Mouse (Mus musculus): ENCODE data around the gene Vmn1r183. TPM values are rescaled to one million over a fixed set of nuclear protein-coding genes. Genes with fewer than 3 reads are reported as not detected.
"Not testable (repeated sequence)": the region's sequence is repeated elsewhere in the genome, so short reads cannot be mapped to it uniquely, and the experiment has no call there.

Gene Vmn1r183
- not detected for total RNA-seq (2021)

DNA sequence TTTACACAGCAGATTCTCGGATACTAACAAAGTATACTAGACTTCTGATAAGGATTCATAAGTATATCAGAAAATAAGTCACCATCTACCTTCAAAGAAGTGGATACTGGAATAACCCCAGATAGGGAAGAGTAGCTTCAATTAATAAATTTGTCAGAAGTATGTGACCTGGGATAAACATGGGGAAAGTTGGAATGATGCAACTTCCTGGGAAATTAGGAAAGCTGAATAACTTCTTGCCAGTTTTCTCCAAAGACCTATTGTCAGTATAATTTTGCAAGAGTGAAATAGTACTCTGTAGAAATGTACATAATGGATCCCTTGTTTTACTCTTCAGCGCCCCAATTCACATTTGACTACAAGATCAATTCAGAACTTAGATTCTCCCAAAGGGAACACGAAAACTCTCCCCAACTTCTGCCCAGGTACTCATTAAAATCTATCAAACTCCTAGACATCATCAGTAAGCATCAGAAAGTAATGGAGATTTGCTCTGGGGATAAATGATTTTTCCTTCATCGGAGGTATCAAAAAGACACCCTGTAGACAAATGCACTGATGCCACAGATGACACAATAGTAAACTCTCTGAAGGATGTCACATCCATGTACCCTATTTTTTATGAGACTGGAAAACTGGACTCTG is at the start of gene Vmn1r183:
Vmn1r183 (plus strand) TSS at position 595 of the 645 bp plus-strand sequence.
- DNase-seq (ENCODE audit: low spot score in 2 of 2) = no peak
- intact Hi-C loops (cut with DNase I) = no loop called here

DNA sequence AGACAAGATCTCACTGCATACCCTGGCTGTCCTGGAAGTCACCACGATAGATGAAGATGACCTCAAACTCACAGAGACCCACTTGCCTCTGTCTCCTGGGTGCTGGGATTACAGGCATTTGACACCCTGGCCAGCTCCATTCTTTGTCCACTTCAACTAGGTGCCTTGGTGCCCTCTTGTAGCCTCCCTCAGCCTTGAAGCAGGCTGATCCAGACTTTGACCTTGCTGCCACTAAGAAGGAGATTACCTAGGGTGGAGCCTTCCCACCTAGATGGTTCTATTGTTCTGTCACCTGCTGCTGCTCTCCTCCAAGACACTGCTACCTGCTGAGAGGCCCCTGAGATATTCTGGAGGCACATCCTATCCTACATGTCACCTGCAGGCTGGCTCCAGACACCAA is 21.4 kb downstream of the Vmn1r183 start:
- DNase-seq (ENCODE audit: low spot score in 2 of 2); intact Hi-C loops (cut with DNase I): not testable (repeated sequence)

DNA sequence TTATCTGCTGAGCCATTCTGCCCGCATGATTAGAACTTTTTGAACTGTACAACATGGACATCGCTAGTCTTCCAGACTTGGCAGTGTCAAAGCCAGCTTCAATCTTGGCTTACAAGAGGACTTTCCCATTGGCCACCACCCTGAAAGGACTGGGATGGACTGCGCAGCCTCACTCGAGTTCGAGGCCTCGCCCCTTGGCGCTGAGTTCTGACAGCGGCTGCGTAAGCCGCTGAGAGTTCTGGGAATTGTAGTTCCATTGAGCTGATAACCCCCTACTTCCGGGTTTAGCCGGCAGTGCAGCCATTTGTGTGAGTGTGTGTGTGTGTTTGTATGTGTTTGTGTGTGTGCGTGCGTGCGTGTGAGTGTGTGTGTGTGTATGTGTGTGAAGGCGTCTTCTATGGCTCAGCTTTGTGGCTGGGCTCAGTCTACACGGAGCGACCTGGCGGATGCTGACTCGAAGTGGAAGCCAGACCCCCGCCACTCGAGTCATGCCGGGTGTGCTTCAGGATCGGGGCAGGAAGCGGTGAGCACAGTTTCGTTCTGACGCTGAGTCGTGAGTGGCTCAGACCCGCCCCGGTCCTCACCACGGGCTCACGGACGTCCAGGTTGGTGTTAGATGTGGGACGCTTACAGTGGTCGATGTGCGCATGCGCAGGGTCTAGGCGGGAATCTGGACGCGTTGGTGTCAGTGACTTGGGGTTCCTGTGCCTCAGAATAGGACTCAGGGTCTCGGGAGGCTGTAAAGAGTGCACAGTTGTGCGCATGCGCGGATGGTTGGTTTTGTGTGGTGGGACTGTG is 28.8 kb downstream of the Vmn1r183 start, which contains the start of gene Zfp180:
Zfp180 (plus strand) TSS at position 291 of the 798 bp plus-strand sequence.
- intact Hi-C loops (cut with DNase I) = loop anchor here (1.0 to 5.0 kb wide), 4 partner anchors 30 to 170 kb away; partner anchors contain the start of genes Zfp108, Zfp112, Zfp114 and Zfp235
- peak; percentile 95 to 98 for DNase-seq (ENCODE audit: low spot score in 2 of 2)

DNA sequence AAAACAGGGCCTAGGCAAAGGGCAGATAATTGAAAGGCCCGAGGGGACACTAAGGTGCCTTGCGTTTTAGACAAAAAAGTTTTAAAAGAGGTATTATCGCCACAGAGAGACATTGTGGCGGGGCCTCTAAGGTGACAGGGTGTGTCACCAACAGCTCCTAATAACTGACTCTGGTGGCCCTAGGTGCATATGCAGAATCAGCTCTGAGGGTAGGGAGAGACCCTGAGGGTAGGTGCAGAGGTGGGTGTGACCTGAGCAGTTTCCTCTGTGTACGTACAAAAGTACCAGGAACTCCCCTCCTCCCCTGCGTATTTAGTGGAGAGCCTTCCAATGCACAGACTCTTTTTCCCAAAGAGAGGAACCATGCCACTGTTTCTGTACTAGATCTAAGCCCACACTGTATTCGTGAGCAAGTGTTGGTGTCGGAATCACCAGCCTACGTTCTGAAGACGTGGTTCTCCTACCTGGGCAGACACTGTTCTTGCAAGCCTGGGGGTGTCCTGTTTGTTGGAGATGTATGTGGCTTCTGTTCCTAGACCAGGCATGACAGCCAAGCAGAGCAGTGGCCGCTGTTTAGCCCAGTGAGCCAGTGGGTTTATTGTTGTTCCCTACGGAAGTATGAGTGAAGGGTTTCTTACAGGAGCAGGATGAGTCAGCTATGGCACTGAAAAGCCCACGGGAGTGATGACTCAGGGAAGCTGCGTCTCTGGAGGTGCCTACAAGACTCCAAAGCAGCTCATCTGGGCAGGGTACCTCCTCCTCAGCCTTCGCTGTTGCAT is 29.6 kb downstream of the Vmn1r183 start:
- intact Hi-C loops (cut with DNase I) = loop anchor here (1.0 to 5.0 kb wide), 2 partner anchors 30 to 170 kb away; partner anchors contain the start of genes Zfp108 and Zfp112
- DNase-seq (ENCODE audit: low spot score in 2 of 2) = peak; percentile 55 to 93

DNA sequence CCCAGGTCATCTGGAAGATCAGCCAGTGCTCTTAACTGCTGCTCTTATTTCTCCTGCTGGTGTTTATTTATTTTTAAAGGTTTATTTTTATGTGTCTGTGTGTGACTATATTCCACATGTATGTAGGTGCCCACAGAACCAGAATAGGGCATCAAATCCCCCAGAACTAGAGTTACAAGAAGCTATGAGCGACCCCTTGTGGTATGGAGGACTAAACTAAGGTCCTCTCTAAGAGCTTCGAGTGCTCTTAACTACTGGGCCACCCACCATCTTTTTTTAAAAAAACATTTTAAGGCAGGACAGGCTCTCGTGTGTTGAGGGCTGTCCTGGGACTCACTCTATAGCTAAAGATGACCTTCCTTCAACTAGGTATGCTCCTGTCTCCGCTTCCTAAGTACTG is 33.8 kb downstream of the Vmn1r183 start:
- intact Hi-C loops (cut with DNase I) = no loop called here
- DNase-seq (ENCODE audit: low spot score in 2 of 2) = no peak

DNA sequence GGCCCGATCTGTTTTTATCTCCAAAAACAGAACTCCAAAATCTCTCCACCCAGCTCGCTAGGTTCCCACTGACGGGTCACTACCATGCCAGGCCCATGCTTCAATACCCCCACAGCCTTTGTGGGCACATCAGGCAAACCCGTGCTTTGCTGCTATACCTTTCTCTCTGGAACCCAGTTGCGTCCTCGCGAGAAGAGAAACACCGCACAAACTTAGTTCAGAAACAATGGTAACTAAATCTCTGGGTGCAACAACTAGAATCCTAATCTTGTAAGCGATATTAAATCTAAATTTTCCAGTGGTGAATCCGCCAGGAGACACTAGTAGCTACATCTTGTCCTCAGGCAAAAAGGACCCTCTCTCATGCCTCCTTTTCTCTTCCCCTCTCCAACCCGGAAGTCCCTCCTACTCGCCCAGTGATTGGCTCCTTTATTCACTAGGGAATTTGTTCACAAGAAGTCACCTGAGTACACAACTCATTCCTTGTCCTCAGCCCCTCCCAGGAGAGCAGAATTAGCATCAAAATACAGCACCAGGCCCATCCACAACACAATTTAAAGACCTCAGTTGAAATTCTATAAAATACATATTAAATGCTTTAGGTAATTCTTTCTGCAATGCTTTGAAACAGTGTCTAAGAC is 34.6 kb downstream of the Vmn1r183 start:
- DNase-seq (ENCODE audit: low spot score in 2 of 2) = no peak
- intact Hi-C loops (cut with DNase I) = no loop called here

DNA sequence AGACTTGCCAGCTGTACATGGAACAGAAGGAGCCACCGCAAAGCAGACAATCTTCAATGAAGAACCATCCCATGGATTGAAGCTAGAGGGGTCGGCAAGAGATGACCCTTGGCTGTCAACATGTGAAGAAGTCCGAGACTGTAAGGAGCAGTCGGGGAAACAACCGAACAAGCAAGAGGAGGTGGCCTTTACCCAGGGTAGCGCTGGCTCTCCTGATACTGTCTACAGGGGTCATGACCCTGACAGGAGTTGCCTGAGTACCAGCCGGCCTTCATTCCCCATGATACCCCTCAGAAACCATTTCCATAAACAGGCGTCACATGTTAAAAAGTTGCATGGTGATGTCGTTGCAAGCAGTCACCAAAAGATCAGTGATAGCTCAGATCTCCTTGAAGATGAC is 51.3 kb downstream of the Vmn1r183 start:
- intact Hi-C loops (cut with DNase I) = no loop called here

DNA sequence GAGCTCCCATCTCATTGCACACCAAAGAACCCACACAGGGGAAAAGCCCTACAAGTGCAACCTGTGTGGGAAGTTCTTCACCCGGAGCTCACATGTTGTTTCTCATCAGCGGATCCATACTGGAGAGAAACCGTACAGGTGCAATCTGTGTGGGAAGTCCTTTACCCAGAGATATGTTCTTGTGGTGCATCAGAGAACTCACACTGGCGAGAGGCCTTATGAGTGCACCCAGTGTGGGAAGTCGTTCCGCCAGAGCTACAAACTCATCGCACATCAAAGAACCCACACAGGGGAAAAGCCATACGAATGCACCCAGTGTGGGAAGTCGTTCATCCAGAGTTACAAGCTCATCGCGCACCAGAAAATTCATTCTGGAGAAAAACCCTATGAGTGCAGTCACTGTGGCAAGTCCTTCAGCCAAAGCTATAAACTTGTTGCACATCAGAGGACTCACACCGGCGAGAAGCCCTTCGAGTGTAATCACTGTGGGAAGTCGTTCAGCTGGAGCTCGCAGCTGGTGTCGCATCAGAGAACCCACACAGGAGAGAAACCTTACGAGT is 52.2 kb downstream of the Vmn1r183 start:
- intact Hi-C loops (cut with DNase I) = no loop called here
- DNase-seq (ENCODE audit: low spot score in 2 of 2) = no peak

More for the DNA sequence above, 51.3 kb downstream of the Vmn1r183 start:
- no peak for DNase-seq (ENCODE audit: low spot score in 2 of 2)

DNA sequence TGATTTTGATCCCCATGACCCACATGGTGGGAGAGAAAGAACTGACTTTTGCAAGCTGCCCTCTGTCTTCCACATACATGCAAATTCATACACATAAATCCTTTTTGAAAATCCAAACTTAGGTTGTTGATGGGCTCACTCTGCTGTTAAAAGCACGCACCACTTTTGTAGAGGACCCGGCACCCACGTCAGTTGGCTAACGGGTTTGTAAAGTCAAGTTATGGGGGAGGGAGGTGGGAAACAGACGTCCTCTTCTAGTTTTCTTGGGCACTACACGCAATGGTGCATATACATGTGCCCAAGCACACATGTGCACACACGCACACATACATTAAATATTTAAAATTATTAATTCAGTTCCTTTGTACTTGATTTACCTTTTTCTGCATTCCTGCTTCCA is 57.8 kb downstream of the Vmn1r183 start:
- intact Hi-C loops (cut with DNase I) = no loop called here
- no peak for DNase-seq (ENCODE audit: low spot score in 2 of 2)

DNA sequence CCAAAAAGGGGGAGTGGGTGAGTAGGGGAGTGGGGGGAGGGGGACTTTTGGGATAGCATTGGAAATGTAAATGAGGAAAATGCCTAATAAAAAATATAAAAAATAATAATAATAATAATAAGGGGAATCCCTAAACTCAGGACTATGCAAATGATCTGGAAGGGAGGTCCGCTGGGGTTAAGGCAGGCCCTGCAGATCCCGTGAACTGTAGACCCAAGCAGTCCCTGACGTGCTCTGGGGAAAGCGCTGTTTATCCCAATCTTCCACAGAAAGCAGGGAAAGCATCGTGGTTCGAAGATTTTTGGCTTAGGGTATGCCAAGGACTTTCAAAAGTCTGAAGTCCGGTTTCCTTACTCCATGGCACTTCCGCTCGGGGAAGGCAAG is 58.7 kb downstream of the Vmn1r183 start:
- intact Hi-C loops (cut with DNase I) = loop anchor here (1.0 kb wide), 3 partner anchors 23 to 205 kb away; partner anchors contain the start of genes Zfp235 and Zfp94
- no peak for DNase-seq (ENCODE audit: low spot score in 2 of 2)

DNA sequence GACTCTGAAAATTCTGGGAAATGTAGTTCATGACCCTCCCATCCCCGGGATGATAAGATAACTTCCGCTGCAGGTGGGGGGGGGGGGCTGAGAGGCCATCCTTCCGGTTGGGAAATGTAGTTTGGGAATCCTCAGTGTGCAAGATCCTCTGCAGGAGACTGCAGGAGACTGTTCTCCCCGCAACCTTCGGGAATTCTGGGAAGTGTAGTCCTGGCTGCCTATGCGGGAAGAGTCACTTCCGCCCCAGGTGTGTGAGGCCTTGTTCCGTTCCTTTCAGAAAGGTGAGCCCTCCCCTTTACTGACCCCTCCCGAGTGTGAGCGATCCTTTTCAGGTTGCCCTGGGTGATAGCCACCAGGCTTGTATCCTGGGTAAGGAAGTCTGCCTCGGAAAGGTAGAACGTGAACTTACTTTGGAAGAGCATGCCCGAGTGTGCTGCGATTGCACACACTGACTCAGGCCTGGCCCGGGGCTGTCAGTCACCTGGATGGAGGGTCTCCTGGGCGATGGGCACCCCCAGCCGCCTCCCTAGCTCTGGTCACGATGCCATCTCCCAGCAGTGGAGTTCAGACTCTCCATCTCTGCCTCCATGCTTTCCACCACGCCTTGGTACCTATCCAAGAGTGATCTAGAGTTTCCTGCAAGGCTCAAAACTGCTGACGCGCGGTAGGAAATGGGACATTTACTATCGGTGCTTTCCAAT is 59.3 kb downstream of the Vmn1r183 start, which contains the start of gene Zfp112:
Zfp112 (plus strand) TSS at position 159 of the 701 bp plus-strand sequence.
- peak; percentile 84 to 94 for DNase-seq (ENCODE audit: low spot score in 2 of 2)
- intact Hi-C loops (cut with DNase I) = loop anchor here (1.0 kb wide), 3 partner anchors 22 to 204 kb away; partner anchors contain the start of genes Zfp235 and Zfp94

DNA sequence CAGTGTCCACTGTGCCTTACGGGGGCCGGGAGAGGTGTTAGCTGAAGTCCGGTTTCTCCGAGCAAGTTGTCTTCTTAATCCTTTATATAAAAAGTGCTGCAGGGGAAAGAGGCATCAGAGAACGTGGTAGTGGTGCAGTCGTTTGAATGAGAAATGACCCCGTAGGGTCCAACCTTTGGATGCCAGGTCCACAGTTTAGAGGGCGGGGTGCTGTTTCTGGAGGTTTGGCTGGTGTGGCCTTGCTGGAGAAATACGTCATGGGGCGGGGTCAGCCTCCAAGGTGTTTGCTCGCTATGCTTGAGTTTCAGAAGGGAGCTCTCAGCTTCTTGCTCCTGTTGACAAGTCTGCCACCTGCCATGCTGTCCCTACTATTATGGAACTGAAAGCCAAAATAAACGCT is 59.9 kb downstream of the Vmn1r183 start:
- intact Hi-C loops (cut with DNase I) = no loop called here
- peak; percentile 22 to 55 for DNase-seq (ENCODE audit: low spot score in 2 of 2)

Other genes with a start within 250 kb of the Vmn1r183 start
- gene Vmn1r175, start 242.6 kb upstream of the Vmn1r183 start, total RNA-seq (2021) = not detected
- gene Vmn1r176, start 215.9 kb upstream of the Vmn1r183 start, total RNA-seq (2021) = not detected
- not detected for gene Vmn1r177, start 186.8 kb upstream of the Vmn1r183 start, total RNA-seq (2021)
- not detected for gene Vmn1r178, start 161.2 kb upstream of the Vmn1r183 start, total RNA-seq (2021)
- gene Vmn1r179, start 126.3 kb upstream of the Vmn1r183 start, total RNA-seq (2021) = not detected
- gene Vmn1r180, start 102.6 kb upstream of the Vmn1r183 start, total RNA-seq (2021) = not detected
- not detected for gene Vmn1r181, start 78.6 kb upstream of the Vmn1r183 start, total RNA-seq (2021)
- gene V1rd19, start 51.6 kb upstream of the Vmn1r183 start, total RNA-seq (2021) = not detected
- 10 to 100 TPM; 47.1 to 47.6 TPM for gene Zfp180, start 28.7 kb downstream of the Vmn1r183 start, total RNA-seq (2021)
- gene Zfp112, start 59.1 kb downstream of the Vmn1r183 start, total RNA-seq (2021) = 10 to 100 TPM in 1 of 2 experiments, 1 to 10 TPM in 1; 8.4 to 10.2 TPM
- 10 to 100 TPM; 20.2 to 20.4 TPM for gene Zfp235, start 80.9 kb downstream of the Vmn1r183 start, total RNA-seq (2021)
- gene Zfp114, start 121.8 kb downstream of the Vmn1r183 start, total RNA-seq (2021) = 1 to 10 TPM; 2.5 to 2.9 TPM
- gene Zfp111, start 158.2 kb downstream of the Vmn1r183 start, total RNA-seq (2021) = 10 to 100 TPM in 1 of 2 experiments, 1 to 10 TPM in 1; 8.9 to 12.6 TPM
- gene Zfp109, start 184.3 kb downstream of the Vmn1r183 start, total RNA-seq (2021) = 10 to 100 TPM in 1 of 2 experiments, 1 to 10 TPM in 1; 7.9 to 10.5 TPM
- 1 to 10 TPM; 8.4 to 8.8 TPM for gene Zfp108, start 201.5 kb downstream of the Vmn1r183 start, total RNA-seq (2021)
- 10 to 100 TPM; 11.0 to 11.5 TPM for gene Zfp93, start 217.2 kb downstream of the Vmn1r183 start, total RNA-seq (2021)
- 10 to 100 TPM; 19.3 to 20.8 TPM for gene Zfp61, start 248.0 kb downstream of the Vmn1r183 start, total RNA-seq (2021)